Mouse (Mus musculus) kidney, adult 2 months (tissue): ENCODE data around the gene Serpina12.

Experiments used
- CTCF ChIP-seq: fragments of 200-500 bp; conservative IDR thresholded peaks from 2 replicates; pipeline ENCODE4 v1.5.1; 2011; ENCODE audit warnings: low read depth, mild to moderate bottlenecking, control low read depth, low read length, moderate library complexity, mixed read lengths; ENCODE audit not compliant: insufficient read depth, insufficient read length
- POLR2A ChIP-seq: fragments of 200-500 bp; IDR thresholded peaks from one replicate; pipeline ENCODE4 v1.6.1; 2011; ENCODE audit warnings: low read depth, low read length, control low read depth

DNA sequence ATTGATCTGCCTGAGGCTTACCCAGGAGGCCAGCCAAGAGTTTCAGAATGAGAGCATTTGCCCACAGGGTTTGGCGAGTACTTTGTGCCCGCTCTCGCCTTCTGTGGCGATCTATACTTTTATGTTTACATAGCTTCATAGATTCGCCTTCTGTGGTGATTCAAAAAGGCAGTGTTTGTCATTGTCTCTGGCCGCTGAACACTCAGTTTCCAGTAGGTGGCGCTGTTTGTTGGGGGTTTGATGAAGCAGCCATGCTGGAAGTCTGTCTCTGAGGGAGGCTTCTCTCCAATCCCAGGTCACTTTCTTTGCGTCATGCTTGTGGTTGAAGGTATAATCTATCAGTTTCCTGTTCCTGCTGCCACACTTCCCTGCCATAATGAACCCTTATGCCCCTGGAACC is 22.0 kb upstream of the Serpina12 start:
- TF ChIP-seq CTCF = peak; percentile 84
- no peak for TF ChIP-seq POLR2A
